Mouse (Mus musculus) E14TG2a.4 (cell line): ENCODE data around the gene Hdac9.

Experiments used
- CTCF ChIP-seq: conservative IDR thresholded peaks from 2 replicates; pipeline ENCODE4 v1.5.1; 2014; ENCODE audit warnings: low read length
- NANOG ChIP-seq: IDR thresholded peaks from 2 replicates; pipeline ENCODE4 v1.6.1; 2014; ENCODE audit warnings: borderline replicate concordance, low read length, mixed read lengths
- POU5F1 ChIP-seq: IDR thresholded peaks from 2 replicates; pipeline ENCODE4 v1.6.1; 2014; ENCODE audit warnings: low read length, borderline replicate concordance

DNA sequence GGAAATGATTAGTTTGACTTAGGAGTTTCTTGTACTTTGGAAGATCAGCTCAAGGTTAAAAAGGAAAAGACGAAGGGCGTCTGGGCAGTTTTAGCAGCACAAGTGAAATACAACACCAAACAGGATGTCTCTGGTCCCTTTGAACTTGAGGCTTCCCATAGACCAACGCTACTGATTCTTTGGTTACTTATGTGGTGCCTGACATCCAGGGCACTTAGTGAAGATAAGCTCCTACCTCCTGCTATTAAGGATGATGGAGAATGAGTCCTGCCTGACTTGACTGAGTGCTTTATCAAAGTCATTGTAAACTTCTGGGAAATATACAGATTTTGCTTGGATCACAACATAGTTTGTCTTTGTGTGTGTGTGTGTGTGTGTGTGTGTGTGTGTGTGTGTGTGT lies 765.6 kb downstream of the Hdac9 start:
- no peak for TF ChIP-seq CTCF
- TF ChIP-seq NANOG: no peak
- no peak for TF ChIP-seq POU5F1
